Mouse (Mus musculus) stomach, postnatal 0 days (tissue): Measurements from ENCODE around the gene Kcnc3. TPM values are rescaled to one million over a fixed set of nuclear protein-coding genes. Genes with fewer than 3 reads are reported as not detected.

ENCODE experiments used
- ATAC-seq: fragments of 200-750 bp; cut with Nextera tagmentation; 2 replicates; pipeline ENCODE4 v1.8.0; 2017; ENCODE audit not compliant: low FRiP score, low TSS enrichment
- DNase-seq: peaks from one replicate; pipeline ENCODE4 v3.0.0-alpha.2; 2016; ENCODE audit warnings: low spot score
- H3K27ac ChIP-seq: fragments of 300-500 bp; sonication (generic); replicated peaks from 2 replicates; pipeline ENCODE4 v1.5.1; 2014; ENCODE audit warnings: mild to moderate bottlenecking, control low read depth
- H3K27me3 ChIP-seq: fragments of 300-500 bp; sonication (generic); 2 replicates; pipeline ENCODE4 v1.6.1; 2014; ENCODE audit warnings: low read length; ENCODE audit not compliant: control insufficient read depth, insufficient read depth
- H3K36me3 ChIP-seq: fragments of 300-500 bp; sonication (generic); 2 replicates; pipeline ENCODE4 v1.6.1; 2014; ENCODE audit warnings: low read length, mixed read lengths; ENCODE audit not compliant: control insufficient read depth, insufficient read depth
- H3K4me1 ChIP-seq: fragments of 300-500 bp; sonication (generic); replicated peaks from 2 replicates; pipeline ENCODE4 v1.6.1; 2014; ENCODE audit warnings: antibody characterized with exemption; ENCODE audit not compliant: control insufficient read depth, insufficient read depth
- H3K4me2 ChIP-seq: fragments of 300-500 bp; sonication (generic); replicated peaks from 2 replicates; pipeline ENCODE4 v1.6.1; 2014; ENCODE audit warnings: low read depth, mild to moderate bottlenecking, control low read depth, moderate library complexity
- H3K4me3 ChIP-seq: fragments of 300-500 bp; sonication (generic); 2 replicates; pipeline ENCODE4 v1.5.1; 2014; ENCODE audit warnings: low read depth, low read length, control low read depth
- H3K9ac ChIP-seq: fragments of 300-500 bp; sonication (generic); 2 replicates; pipeline ENCODE4 v1.6.1; 2014; ENCODE audit warnings: mild to moderate bottlenecking, low read length, control low read depth, mixed read lengths
- H3K9me3 ChIP-seq: fragments of 300-500 bp; sonication (generic); 2 replicates; pipeline ENCODE4 v1.6.1; 2016; ENCODE audit warnings: low read length; ENCODE audit not compliant: control insufficient read depth
- CTCF ChIP-seq: IDR thresholded peaks from 2 replicates; pipeline ENCODE4 v1.5.1; 2016; ENCODE audit warnings: antibody characterized with exemption, low read depth, mild to moderate bottlenecking, moderate library complexity
- EP300 ChIP-seq: optimal IDR thresholded peaks from 2 replicates; pipeline ENCODE3; 2016; ENCODE audit warnings: antibody characterized with exemption
- WGBS: fragments of 180-500 bp; shearing (Covaris S2); extraction: QIAGEN DNeasy Blood & Tissue Kit; methylation state at CpG from one replicate; pipeline ENCODE4 v1.1.7; 2014; 5-methylcytosine and 5-hydroxymethylcytosine counted together
- polyA plus RNA-seq: library from polyadenylated mRNA; unstranded; fragments of >200 nt; fragmentation: Nextera tagmentation; extraction: Ambion mirVana; gene quantifications from 2 replicates; pipeline ENCODE4 v1.2.1, GENCODE M21; 2015

Kcnc3 gene
- polyA plus RNA-seq, 1 experiment from 2014 or later: 0.10 TPM

DNA sequence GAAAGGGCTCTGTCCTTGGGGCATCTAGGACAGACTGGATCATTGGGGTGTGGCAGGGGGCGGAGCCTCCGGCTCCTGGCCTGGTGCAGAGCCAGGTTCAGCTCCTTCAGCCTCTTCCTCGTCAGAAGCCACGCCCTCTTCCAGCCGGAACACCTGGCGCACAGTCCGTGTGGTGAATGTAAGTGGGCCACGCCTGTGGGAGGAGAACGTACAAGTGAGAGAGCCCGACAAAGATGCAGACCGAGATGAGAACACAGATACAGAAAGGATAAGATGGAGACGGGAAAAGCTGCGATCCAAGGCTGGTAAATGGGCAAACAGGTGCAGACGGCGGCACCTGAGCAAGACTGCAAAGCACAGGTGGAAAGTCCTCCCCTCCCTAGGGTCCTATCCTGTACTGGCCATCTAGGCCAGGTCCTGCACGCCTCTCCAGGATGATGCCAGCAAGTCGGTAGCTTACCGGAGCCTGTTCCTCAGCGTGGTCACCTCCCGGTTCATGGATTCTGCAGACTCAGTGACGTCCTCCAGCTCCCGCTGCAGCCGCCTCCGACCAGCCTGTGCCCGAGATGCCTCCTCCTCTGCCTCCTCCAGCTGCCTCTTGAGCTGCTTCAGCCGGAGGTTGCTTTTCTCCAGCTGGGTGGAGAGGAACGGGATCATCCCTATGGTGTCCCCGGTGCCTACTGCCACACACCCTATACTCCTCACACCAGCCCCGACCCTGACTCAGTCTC is 15.9 kb downstream of the Kcnc3 start:
- Histone ChIP-seq H3K4me1 (no peaks in the 10 kb centered on the region), H3K4me3 (no peak overlapping the region), H3K36me3 (no peaks in the 10 kb centered on the region), H3K27ac (no peak overlapping the region), H3K27me3 (no peaks in the 10 kb centered on the region; the same call in 1 of the 2 replicates), H3K9me3 (no peaks in the 10 kb centered on the region), H3K4me2 (no peak overlapping the region), H3K9ac (no peak overlapping the region)
- DNase-seq (peak; percentile 84), ATAC-seq (peak; percentile 76)
- TF ChIP-seq EP300 (no peak), CTCF (no peak)
- 11% methylated on average over 29 of the region's 29 CpGs for WGBS

DNA sequence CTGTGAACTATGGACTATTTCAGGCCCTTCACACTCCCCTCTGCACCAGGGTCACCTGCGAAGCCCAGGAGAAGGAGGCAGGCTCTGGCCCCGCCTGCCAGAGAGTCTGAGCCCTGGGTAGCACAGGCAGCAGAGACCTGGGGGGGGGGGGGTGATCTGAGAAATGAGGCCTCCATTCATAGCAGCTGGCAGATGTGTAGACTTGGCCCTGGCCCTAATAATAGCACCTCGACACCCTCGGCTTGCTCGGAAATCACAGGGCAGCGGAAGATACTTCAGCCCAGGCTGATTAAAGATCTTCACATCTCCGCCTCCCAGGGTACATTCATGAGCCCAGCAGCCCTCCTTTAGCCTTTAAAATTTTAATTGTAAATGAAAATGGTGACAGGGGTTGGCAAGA is 21.7 kb downstream of the Kcnc3 start:
- Histone ChIP-seq H3K9me3 (no peaks in the 10 kb centered on the region), H3K27me3 (no peaks in the 10 kb centered on the region), H3K9ac (no peak overlapping the region), H3K4me1 (no peaks in the 10 kb centered on the region), H3K27ac (no peak overlapping the region), H3K4me3 (no peak overlapping the region), H3K36me3 (no peaks in the 10 kb centered on the region), H3K4me2 (no peak overlapping the region)
- ATAC-seq (no peak), DNase-seq (no peak)
- 74% methylated on average over 7 of the region's 7 CpGs for WGBS
- no peak for TF ChIP-seq EP300
- TF ChIP-seq CTCF: no peak

DNA sequence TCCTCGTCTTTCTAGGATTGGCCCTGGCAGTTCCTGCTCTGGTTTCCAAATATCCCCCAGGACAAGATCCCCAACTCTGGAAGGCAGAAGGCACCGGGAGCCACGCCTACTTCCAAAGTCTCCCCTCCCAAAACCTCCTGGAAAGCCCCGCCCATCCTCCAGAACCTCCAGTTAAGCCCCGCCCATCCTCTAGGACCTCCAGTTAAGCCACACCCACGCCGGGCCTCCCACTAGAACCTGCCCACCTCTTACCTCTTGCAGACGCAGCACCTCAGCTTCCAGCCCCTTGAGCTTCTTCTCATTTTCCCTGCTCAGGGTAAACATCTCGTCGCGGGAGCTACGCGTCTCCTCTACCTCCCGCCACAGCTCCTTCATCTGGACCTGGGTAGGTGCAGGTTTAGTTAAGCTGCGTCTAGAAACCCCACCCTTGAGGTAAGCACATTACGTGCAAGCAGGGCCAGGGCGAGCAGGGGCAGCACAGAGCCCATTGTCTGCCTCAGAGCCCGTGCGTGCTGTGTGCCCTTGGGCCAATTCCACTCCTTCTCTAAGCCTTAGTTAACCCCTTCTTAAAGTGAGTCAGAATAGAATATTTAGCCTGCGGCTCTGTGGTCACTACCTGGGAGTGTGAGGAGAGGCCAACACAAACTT is 23.7 kb downstream of the Kcnc3 start:
- H3K4me3 ChIP-seq: no peak overlapping the region
- H3K4me2 ChIP-seq: no peak overlapping the region
- DNase-seq (no peak), ATAC-seq (no peak)
- H3K4me1 ChIP-seq: no peaks in the 10 kb centered on the region
- TF ChIP-seq EP300: no peak
- TF ChIP-seq CTCF: no peak
- WGBS: 12% methylated on average over 20 of the region's 20 CpGs
- H3K36me3 ChIP-seq: no peaks in the 10 kb centered on the region
- H3K9me3 ChIP-seq: no peaks in the 10 kb centered on the region
- no peaks in the 10 kb centered on the region for H3K27me3 ChIP-seq
- no peak overlapping the region for H3K27ac ChIP-seq
- no peak overlapping the region for H3K9ac ChIP-seq

DNA sequence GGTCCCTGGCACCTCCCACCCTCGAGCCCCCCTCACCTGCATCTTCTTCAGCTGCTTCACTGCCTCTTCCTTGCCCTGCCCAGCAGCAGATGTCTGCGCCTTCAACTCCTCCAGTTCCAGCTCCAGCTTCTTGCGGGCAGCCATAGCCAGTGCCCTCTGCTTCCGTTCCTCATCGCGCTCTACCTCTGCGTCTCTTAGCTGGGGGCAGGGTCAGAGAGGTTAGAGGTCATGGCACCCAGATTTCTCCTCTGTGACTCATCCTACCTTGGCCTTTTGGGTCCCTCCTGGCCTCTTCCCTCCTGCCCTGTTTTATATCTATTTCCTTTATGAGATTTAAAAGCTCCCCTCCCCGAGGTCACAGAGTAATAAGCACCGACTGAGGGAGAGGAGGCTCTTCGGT is 24.8 kb downstream of the Kcnc3 start:
- TF ChIP-seq CTCF (no peak), EP300 (no peak)
- H3K27ac ChIP-seq: no peak overlapping the region
- ATAC-seq (no peak), DNase-seq (no peak)
- H3K36me3 ChIP-seq: no peaks in the 10 kb centered on the region
- H3K27me3 ChIP-seq: no peaks in the 10 kb centered on the region
- H3K9ac ChIP-seq: no peak overlapping the region
- no peak overlapping the region for H3K4me3 ChIP-seq
- 15% methylated on average over 10 of the region's 10 CpGs for WGBS
- no peak overlapping the region for H3K4me2 ChIP-seq
- no peaks in the 10 kb centered on the region for H3K4me1 ChIP-seq
- H3K9me3 ChIP-seq: no peaks in the 10 kb centered on the region

DNA sequence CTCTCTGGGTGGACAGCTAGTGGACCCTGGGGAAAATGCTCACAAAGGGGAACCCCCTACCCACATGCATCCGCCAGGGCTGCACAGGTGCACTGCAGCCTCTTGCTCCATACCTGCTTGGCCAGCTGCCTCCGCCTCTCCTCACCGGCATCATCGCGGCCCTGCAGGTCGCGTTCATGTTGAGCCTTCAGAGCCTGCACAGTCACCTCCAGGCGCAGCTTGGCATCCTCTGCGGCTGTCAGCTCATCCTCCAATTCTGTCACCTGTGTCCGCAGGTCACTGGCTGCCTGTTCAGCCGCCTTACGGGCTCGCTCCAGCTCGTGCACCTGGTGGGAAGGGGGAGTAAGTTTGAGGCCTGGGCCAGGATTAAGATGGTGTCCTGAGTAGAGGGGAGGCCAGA is 25.5 kb downstream of the Kcnc3 start:
- Histone ChIP-seq H3K36me3 (no peaks in the 10 kb centered on the region), H3K27me3 (no peaks in the 10 kb centered on the region), H3K4me3 (no peak overlapping the region), H3K4me2 (no peak overlapping the region), H3K9me3 (no peaks in the 10 kb centered on the region), H3K4me1 (no peaks in the 10 kb centered on the region), H3K9ac (no peak overlapping the region), H3K27ac (no peak overlapping the region)
- TF ChIP-seq EP300 (no peak), CTCF (no peak)
- ATAC-seq (no peak), DNase-seq (no peak)
- 68% methylated on average over 14 of the region's 14 CpGs for WGBS

DNA sequence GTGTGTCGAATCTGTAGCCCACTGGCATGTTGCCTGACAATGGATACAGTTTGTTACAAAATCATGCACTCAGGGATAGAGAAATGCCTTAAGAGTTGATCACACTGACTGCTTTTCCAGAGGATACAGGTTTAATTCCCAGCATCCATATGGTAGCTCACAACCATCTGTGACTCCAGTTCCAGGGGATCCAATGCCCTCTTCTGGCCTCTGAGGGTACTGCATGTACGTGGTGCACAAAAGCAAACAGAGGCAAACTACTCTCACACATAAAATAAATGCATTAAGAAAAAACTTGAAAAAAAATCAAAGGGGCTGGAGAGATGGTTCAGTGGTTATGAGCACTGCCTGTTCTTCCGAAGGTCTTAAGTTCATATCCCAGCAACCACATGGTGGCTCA is 26.6 kb downstream of the Kcnc3 start:
- Histone ChIP-seq H3K9ac (no peak overlapping the region), H3K9me3 (no peaks in the 10 kb centered on the region), H3K4me3 (no peak overlapping the region), H3K36me3 (no peaks in the 10 kb centered on the region), H3K27ac (no peak overlapping the region), H3K27me3 (no peaks in the 10 kb centered on the region), H3K4me1 (no peaks in the 10 kb centered on the region), H3K4me2 (no peak overlapping the region)
- 72% methylated on average over 3 of the region's 3 CpGs for WGBS
- DNase-seq: peak; percentile 33
- no peak for ATAC-seq
- TF ChIP-seq EP300 (no peak), CTCF (peak; percentile 56)
